Mouse (Mus musculus): Measurements from ENCODE around the gene Anxa2. TPM values are rescaled to one million over a fixed set of nuclear protein-coding genes. Genes with fewer than 3 reads are reported as not detected.

Anxa2 gene
- total and polyA plus RNA-seq, 3 experiments: 7.3 to 56.9 (median 27.3) TPM

- DNase-seq (ENCODE audit: low spot score) (no peak), ATAC-seq (ENCODE audit: extremely low read depth, insufficient number of reproducible peaks, low FRiP score, poor library complexity, severe bottlenecking) (no peak)
- H3K4me3 ChIP-seq (ENCODE audit: low read depth, low read length): no peak overlapping the region; the same call in 1 of the 2 replicates
- H3K4me1 ChIP-seq (ENCODE audit: insufficient read depth, low read depth, low read length): peaks cover 76% of the 10 kb centered on the region
- H3K9me3 ChIP-seq (replicated peaks): no peaks in the 10 kb centered on the region
- TF ChIP-seq CTCF (IDR thresholded peaks at IDR 0.05; ENCODE audit: low read depth, low read length): no peak
- TF ChIP-seq GATA2 (IDR thresholded peaks at IDR 0.05; ENCODE audit: borderline replicate concordance, low read depth, low read length): no peak
- TF ChIP-seq GATA1 (IDR thresholded peaks at IDR 0.05; ENCODE audit: borderline replicate concordance, low read length): no peak
- no peak for TF ChIP-seq POLR2AphosphoS5 (IDR thresholded peaks at IDR 0.05; ENCODE audit: insufficient replicate concordance, low read depth, low read length)
- TF ChIP-seq TAL1 (conservative IDR thresholded peaks at IDR 0.05; ENCODE audit: low read depth, low read length): no peak
- peaks cover 2% of the 10 kb centered on the region; the same call in 1 of the 2 replicates for H3K27me3 ChIP-seq (ENCODE audit: insufficient read depth, low read length)
- H3K36me3 ChIP-seq (replicated peaks): peaks cover 62% of the 10 kb centered on the region
Observed at GRCm38 (mm10) chr9:69457143-69457542, 3.7 kb downstream of the Anxa2 start.

GRCm38 (mm10) chr9:69457747-69458625 is 4.6 kb downstream of the Anxa2 start:
- ATAC-seq (ENCODE audit: extremely low read depth, insufficient number of reproducible peaks, low FRiP score, poor library complexity, severe bottlenecking) (no peak), DNase-seq (ENCODE audit: low spot score) (no peak)
- Histone ChIP-seq H3K9me3 (replicated peaks) (no peaks in the 10 kb centered on the region), H3K4me3 (ENCODE audit: low read depth, low read length) (peak overlapping the region; percentile 25; the same call in 1 of the 2 replicates), H3K27me3 (ENCODE audit: insufficient read depth, low read length) (peaks cover 2% of the 10 kb centered on the region; the same call in 1 of the 2 replicates), H3K4me1 (ENCODE audit: insufficient read depth, low read depth, low read length) (peaks cover 68% of the 10 kb centered on the region), H3K36me3 (replicated peaks) (peaks cover 68% of the 10 kb centered on the region)
- no peak for TF ChIP-seq POLR2AphosphoS5 (IDR thresholded peaks at IDR 0.05; ENCODE audit: insufficient replicate concordance, low read depth, low read length)
- TF ChIP-seq CTCF (IDR thresholded peaks at IDR 0.05; ENCODE audit: low read depth, low read length): no peak
- no peak for TF ChIP-seq GATA2 (IDR thresholded peaks at IDR 0.05; ENCODE audit: borderline replicate concordance, low read depth, low read length)
- TF ChIP-seq GATA1 (IDR thresholded peaks at IDR 0.05; ENCODE audit: borderline replicate concordance, low read length): no peak
- TF ChIP-seq TAL1 (conservative IDR thresholded peaks at IDR 0.05; ENCODE audit: low read depth, low read length): no peak

- no peaks in the 10 kb centered on the region; the same call in 1 of the 2 replicates for H3K27me3 ChIP-seq (ENCODE audit: insufficient read depth, low read length)
- H3K9me3 ChIP-seq (replicated peaks): no peaks in the 10 kb centered on the region
- H3K4me1 ChIP-seq (ENCODE audit: insufficient read depth, low read depth, low read length): peaks cover 61% of the 10 kb centered on the region
- H3K36me3 ChIP-seq (replicated peaks): peaks cover 77% of the 10 kb centered on the region
- ATAC-seq (ENCODE audit: extremely low read depth, insufficient number of reproducible peaks, low FRiP score, poor library complexity, severe bottlenecking) (0 out of 2 replicates have a peak, but pooled peaks have one; percentile 11), DNase-seq (ENCODE audit: low spot score) (no peak)
- TF ChIP-seq GATA1 (IDR thresholded peaks at IDR 0.05; ENCODE audit: borderline replicate concordance, low read length): no peak
- no peak for TF ChIP-seq GATA2 (IDR thresholded peaks at IDR 0.05; ENCODE audit: borderline replicate concordance, low read depth, low read length)
- no peak for TF ChIP-seq TAL1 (conservative IDR thresholded peaks at IDR 0.05; ENCODE audit: low read depth, low read length)
- no peak for TF ChIP-seq CTCF (IDR thresholded peaks at IDR 0.05; ENCODE audit: low read depth, low read length)
- TF ChIP-seq POLR2AphosphoS5 (IDR thresholded peaks at IDR 0.05; ENCODE audit: insufficient replicate concordance, low read depth, low read length): no peak
- H3K4me3 ChIP-seq (ENCODE audit: low read depth, low read length): no peak overlapping the region
Observed at GRCm38 (mm10) chr9:69458982-69459381, 5.6 kb downstream of the Anxa2 start.

GRCm38 (mm10) chr9:69459876-69460275 is 6.5 kb downstream of the Anxa2 start:
- no peak for ATAC-seq (ENCODE audit: extremely low read depth, insufficient number of reproducible peaks, low FRiP score, poor library complexity, severe bottlenecking)

GRCm38 (mm10) chr9:69463046-69463445 is 9.6 kb downstream of the Anxa2 start:
- DNase-seq (ENCODE audit: low spot score) (no peak), ATAC-seq (ENCODE audit: extremely low read depth, insufficient number of reproducible peaks, low FRiP score, poor library complexity, severe bottlenecking) (no peak)
- Histone ChIP-seq H3K4me3 (ENCODE audit: low read depth, low read length) (no peak overlapping the region), H3K36me3 (replicated peaks) (peaks cover 86% of the 10 kb centered on the region), H3K4me1 (ENCODE audit: insufficient read depth, low read depth, low read length) (peaks cover 34% of the 10 kb centered on the region), H3K9me3 (replicated peaks) (no peaks in the 10 kb centered on the region), H3K27me3 (ENCODE audit: insufficient read depth, low read length) (no peaks in the 10 kb centered on the region)
- TF ChIP-seq GATA1 (IDR thresholded peaks at IDR 0.05; ENCODE audit: borderline replicate concordance, low read length) (no peak), GATA2 (IDR thresholded peaks at IDR 0.05; ENCODE audit: borderline replicate concordance, low read depth, low read length) (no peak), CTCF (IDR thresholded peaks at IDR 0.05; ENCODE audit: low read depth, low read length) (no peak), POLR2AphosphoS5 (IDR thresholded peaks at IDR 0.05; ENCODE audit: insufficient replicate concordance, low read depth, low read length) (no peak), TAL1 (conservative IDR thresholded peaks at IDR 0.05; ENCODE audit: low read depth, low read length) (no peak)

More at GRCm38 (mm10) chr9:69459876-69460275, 6.5 kb downstream of the Anxa2 start:
- Histone ChIP-seq H3K4me1 (ENCODE audit: insufficient read depth, low read depth, low read length) (peaks cover 52% of the 10 kb centered on the region), H3K36me3 (replicated peaks) (peaks cover 84% of the 10 kb centered on the region), H3K4me3 (ENCODE audit: low read depth, low read length) (no peak overlapping the region), H3K27me3 (ENCODE audit: insufficient read depth, low read length) (no peaks in the 10 kb centered on the region), H3K9me3 (replicated peaks) (no peaks in the 10 kb centered on the region)
- no peak for DNase-seq (ENCODE audit: low spot score)
- TF ChIP-seq POLR2AphosphoS5 (IDR thresholded peaks at IDR 0.05; ENCODE audit: insufficient replicate concordance, low read depth, low read length): no peak
- TF ChIP-seq TAL1 (conservative IDR thresholded peaks at IDR 0.05; ENCODE audit: low read depth, low read length): no peak
- no peak for TF ChIP-seq CTCF (IDR thresholded peaks at IDR 0.05; ENCODE audit: low read depth, low read length)
- TF ChIP-seq GATA1 (IDR thresholded peaks at IDR 0.05; ENCODE audit: borderline replicate concordance, low read length): no peak
- no peak for TF ChIP-seq GATA2 (IDR thresholded peaks at IDR 0.05; ENCODE audit: borderline replicate concordance, low read depth, low read length)

GRCm38 (mm10) chr9:69464109-69464756 is 10.8 kb downstream of the Anxa2 start:
- no peak for TF ChIP-seq POLR2AphosphoS5 (IDR thresholded peaks at IDR 0.05; ENCODE audit: insufficient replicate concordance, low read depth, low read length)
- TF ChIP-seq CTCF (IDR thresholded peaks at IDR 0.05; ENCODE audit: low read depth, low read length): no peak
- no peak for TF ChIP-seq GATA2 (IDR thresholded peaks at IDR 0.05; ENCODE audit: borderline replicate concordance, low read depth, low read length)
- no peak for TF ChIP-seq GATA1 (IDR thresholded peaks at IDR 0.05; ENCODE audit: borderline replicate concordance, low read length)
- TF ChIP-seq TAL1 (conservative IDR thresholded peaks at IDR 0.05; ENCODE audit: low read depth, low read length): no peak
- ATAC-seq (ENCODE audit: extremely low read depth, insufficient number of reproducible peaks, low FRiP score, poor library complexity, severe bottlenecking) (no peak), DNase-seq (ENCODE audit: low spot score) (no peak)
- no peak overlapping the region for H3K4me3 ChIP-seq (ENCODE audit: low read depth, low read length)
- H3K4me1 ChIP-seq (ENCODE audit: insufficient read depth, low read depth, low read length): peaks cover 24% of the 10 kb centered on the region
- H3K36me3 ChIP-seq (replicated peaks): peaks cover 89% of the 10 kb centered on the region
- H3K27me3 ChIP-seq (ENCODE audit: insufficient read depth, low read length): peaks cover 4% of the 10 kb centered on the region; the same call in 1 of the 2 replicates
- no peaks in the 10 kb centered on the region for H3K9me3 ChIP-seq (replicated peaks)

Data from G1E (cell line).